Mouse (Mus musculus) lung, postnatal 0 days (tissue): ENCODE measurements around the gene Fchsd2.

Experiments used
- CTCF ChIP-seq: IDR thresholded peaks from 2 replicates; pipeline ENCODE4 v1.5.1; 2016; ENCODE audit warnings: antibody characterized with exemption, mild to moderate bottlenecking
- EP300 ChIP-seq: IDR thresholded peaks from 2 replicates; pipeline ENCODE4 v1.6.1; 2016; ENCODE audit warnings: antibody characterized with exemption, mild to moderate bottlenecking, control low read depth

- TF ChIP-seq EP300 (no peak), CTCF (no peak)
These were observed 217.3 kb downstream of the Fchsd2 start for GRCm38 (mm10) chr7:101309985-101310326.
